Mouse (Mus musculus): Measurements from ENCODE around the gene Gm8127. TPM values are rescaled to one million over a fixed set of nuclear protein-coding genes. Genes with fewer than 3 reads are reported as not detected.
"Not testable (repeated sequence)": the region's sequence is repeated elsewhere in the genome, so short reads cannot be mapped to it uniquely, and the experiment has no call there.

Gene Gm8127
- polyA plus RNA-seq, 1 experiment from 2014 or later = not detected

DNA sequence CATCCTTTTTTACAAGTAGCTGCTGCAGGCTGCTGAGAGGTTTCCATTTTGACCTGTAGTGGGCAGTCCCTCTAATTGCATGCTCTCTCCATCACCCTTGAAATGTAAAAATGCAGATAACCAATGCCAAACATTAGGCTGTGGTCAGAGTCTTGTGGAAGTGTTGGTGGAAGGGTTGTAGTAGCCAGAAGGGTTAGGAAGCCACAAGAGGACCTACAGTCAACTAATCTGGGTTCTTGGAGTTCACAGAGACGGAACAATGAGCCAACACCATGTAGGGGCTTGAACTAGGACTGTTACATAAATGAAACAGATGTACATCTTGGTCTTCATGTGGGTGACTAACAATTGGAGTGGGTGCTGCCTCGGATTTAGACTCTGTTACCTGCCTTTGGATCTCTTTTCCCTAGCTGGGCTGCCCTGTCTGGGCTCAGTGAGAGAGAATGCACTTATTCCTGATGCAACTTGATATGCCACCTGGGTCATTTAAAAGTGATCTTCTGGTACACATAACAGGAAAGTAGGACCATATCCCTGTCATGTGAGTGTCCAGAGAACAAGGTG, 25.0 kb downstream of the Gm8127 start:
- not testable (repeated sequence) for H3K4me3 ChIP-seq; H3K4me1 ChIP-seq (replicated peaks); H3K9me3 ChIP-seq (replicated peaks); ATAC-seq (ENCODE audit: insufficient number of reproducible peaks, low FRiP score); H3K27ac ChIP-seq (ENCODE audit: poor library complexity, severe bottlenecking); H3K9ac ChIP-seq; H3K36me3 ChIP-seq; H3K27me3 ChIP-seq (replicated peaks); H3K4me2 ChIP-seq
- 37% methylated on average over 2 of the region's 2 CpGs for WGBS

DNA sequence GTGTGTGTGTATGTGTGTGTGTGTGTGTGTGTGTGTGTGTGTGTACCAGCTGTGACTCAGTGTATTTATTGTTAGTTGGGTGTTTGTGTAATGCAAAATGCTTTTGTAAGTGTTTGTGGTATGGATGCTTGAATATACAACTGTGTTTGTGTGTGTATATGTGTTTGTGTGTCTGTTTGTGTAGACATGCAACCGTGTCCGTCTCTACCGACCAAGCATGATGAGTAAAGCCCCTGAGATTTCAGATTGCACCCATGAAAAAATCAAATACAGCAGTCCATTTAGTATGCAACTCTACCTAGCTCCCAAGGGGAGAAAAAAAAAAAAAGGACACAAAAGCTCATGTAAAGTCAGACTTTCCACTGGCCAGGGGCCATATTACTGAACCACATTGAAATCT, 30.2 kb downstream of the Gm8127 start:
- H3K36me3 ChIP-seq; H3K4me2 ChIP-seq; H3K4me3 ChIP-seq; H3K9me3 ChIP-seq (replicated peaks); H3K9ac ChIP-seq; H3K27me3 ChIP-seq (replicated peaks); H3K27ac ChIP-seq (ENCODE audit: poor library complexity, severe bottlenecking); H3K4me1 ChIP-seq (replicated peaks); ATAC-seq (ENCODE audit: insufficient number of reproducible peaks, low FRiP score): not testable (repeated sequence)
- 75% methylated on average over 3 of the region's 3 CpGs for WGBS

DNA sequence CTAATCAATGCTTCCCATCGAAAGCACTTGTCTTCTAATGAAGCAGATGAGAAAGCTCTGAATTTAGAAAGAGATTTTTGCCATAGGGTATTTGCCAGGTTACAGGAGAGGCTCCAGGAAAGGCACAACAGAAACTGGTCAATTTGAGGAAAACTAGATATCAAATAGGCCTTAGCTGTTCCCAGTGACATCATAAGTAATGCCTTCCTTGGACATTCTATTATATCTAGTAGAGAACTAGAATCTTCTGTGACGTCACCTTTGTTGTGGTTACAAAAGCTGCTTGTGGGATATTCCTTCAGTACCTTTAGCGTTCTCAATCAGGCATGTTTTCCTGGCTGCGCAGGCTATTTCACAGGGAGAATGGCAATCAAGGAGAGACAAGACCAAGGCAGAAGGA, 35.3 kb downstream of the Gm8127 start, which contains the start of gene Gm8126:
Gene Gm8126, plus strand, starts transcription at position 301 of the 400 bp plus-strand sequence.
- H3K36me3 ChIP-seq; H3K4me3 ChIP-seq; H3K9ac ChIP-seq; ATAC-seq (ENCODE audit: insufficient number of reproducible peaks, low FRiP score); H3K4me2 ChIP-seq; H3K4me1 ChIP-seq (replicated peaks); H3K9me3 ChIP-seq (replicated peaks); H3K27me3 ChIP-seq (replicated peaks); H3K27ac ChIP-seq (ENCODE audit: poor library complexity, severe bottlenecking): not testable (repeated sequence)
- WGBS = 87% methylated on average over 3 of the region's 4 CpGs

DNA sequence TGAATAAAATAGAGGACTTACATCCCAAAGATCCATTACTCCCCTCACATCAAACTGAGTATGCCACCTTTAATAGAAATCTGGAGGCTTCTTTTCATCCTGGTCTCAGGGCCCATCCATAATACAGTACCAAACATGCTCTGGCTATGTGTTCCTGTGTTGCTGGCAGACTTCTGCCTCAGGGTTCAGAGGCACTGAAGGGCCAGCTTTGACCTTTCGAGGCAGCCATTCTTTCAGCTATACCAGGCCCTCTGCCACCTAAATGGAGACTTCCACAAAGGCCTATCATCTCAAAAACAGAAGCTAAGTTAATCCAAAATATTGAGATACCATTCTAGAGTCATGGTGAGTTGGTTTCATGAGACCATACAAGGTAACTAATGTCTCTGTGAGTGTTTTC, 37.1 kb downstream of the Gm8127 start:
- not testable (repeated sequence) for H3K4me3 ChIP-seq

DNA sequence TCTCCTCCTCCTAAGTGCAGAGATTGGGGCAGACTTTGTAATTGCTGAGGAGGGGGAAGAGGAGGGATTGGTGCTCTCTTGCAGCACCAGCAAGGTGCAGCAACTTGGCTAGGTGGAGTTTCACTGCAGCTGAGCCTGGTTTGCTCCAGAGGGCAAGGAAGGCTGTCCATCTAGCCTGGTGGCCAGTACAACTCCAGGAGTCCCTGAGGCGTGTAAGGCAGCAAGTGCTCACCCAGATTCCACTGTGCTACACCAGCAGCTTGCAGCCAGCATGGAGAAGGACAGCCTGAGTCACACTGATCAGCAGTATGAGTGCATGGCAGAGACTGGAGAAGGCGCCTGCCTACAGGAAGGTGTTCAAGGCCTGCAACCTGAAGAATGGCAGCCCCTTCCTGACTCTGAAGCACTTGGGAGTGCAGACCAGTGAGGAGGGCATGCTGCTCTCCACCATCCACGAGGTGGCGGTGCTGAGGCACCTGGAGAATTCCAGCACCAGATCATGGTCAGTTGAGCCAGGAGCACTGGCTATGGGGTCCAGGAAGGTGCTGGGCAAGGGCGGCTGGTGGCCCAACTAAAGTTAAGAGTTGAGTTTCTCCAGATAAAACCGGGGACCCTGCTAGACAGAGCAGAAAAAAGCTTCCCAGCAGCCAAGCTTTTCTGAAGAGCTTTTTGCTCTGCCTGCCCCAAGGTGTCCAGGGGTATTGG, 42.9 kb downstream of the Gm8127 start:
- H3K9ac ChIP-seq; H3K4me1 ChIP-seq (replicated peaks); H3K27me3 ChIP-seq (replicated peaks); H3K9me3 ChIP-seq (replicated peaks); H3K36me3 ChIP-seq; ATAC-seq (ENCODE audit: insufficient number of reproducible peaks, low FRiP score); H3K4me2 ChIP-seq; H3K4me3 ChIP-seq; H3K27ac ChIP-seq (ENCODE audit: poor library complexity, severe bottlenecking): not testable (repeated sequence)
- 26% methylated on average over 5 of the region's 6 CpGs for WGBS

More for the DNA sequence above, 37.1 kb downstream of the Gm8127 start:
- H3K27ac ChIP-seq (ENCODE audit: poor library complexity, severe bottlenecking); H3K9ac ChIP-seq; H3K4me1 ChIP-seq (replicated peaks); H3K36me3 ChIP-seq; ATAC-seq (ENCODE audit: insufficient number of reproducible peaks, low FRiP score); H3K9me3 ChIP-seq (replicated peaks); H3K4me2 ChIP-seq; H3K27me3 ChIP-seq (replicated peaks): not testable (repeated sequence)
- WGBS = 70% methylated on average over 1 of the region's 1 CpGs

DNA sequence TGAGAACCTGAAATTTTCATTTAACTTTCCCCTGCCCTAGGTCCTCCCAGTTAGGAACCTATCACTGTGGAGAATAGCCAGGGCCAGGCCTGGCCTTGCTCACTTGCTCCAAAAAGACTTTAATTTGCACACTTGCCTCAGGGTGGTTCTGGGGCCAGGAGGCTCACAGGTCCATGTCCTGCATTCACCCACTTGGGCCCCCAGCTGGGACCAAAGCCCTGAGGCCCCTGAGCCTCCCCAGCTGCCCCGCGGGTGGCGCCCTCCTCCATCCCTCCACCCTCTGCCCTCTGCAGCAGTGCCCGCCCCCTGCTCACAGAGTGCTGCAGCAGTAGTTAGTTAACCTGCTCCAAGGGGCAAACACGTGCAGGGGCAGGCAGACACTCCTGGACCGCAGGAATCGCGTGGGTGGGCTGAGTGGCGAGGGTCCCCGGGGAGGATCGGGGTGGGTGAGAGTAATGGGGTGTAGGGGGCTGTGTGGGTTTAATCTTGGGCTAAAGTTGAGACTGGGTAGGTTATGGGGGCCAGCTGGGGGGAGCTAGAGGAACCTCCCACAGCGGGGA, 43.9 kb downstream of the Gm8127 start:
- H3K4me1 ChIP-seq (replicated peaks); ATAC-seq (ENCODE audit: insufficient number of reproducible peaks, low FRiP score); H3K4me3 ChIP-seq; H3K4me2 ChIP-seq; H3K27me3 ChIP-seq (replicated peaks); H3K9ac ChIP-seq; H3K27ac ChIP-seq (ENCODE audit: poor library complexity, severe bottlenecking); H3K36me3 ChIP-seq; H3K9me3 ChIP-seq (replicated peaks): not testable (repeated sequence)
- WGBS = 17% methylated on average over 10 of the region's 12 CpGs

Other genes with a start within 250 kb of the Gm8127 start
- gene Gm8094, start 217.2 kb downstream of the Gm8127 start, polyA plus RNA-seq (2016; fragmentation: Nextera tagmentation; extraction: Ambion mirVana) = not detected in 2 replicates
- gene Gm8104, start 193.2 kb downstream of the Gm8127 start, polyA plus RNA-seq (2016; fragmentation: Nextera tagmentation; extraction: Ambion mirVana) = not detected in 2 replicates
- gene Gm7233, start 114.0 kb downstream of the Gm8127 start, polyA plus RNA-seq (2016; fragmentation: Nextera tagmentation; extraction: Ambion mirVana) = 0.09 TPM in 1 of 2 replicates, not detected in the other
- gene Gm8122, start 58.5 kb downstream of the Gm8127 start, polyA plus RNA-seq (2016; fragmentation: Nextera tagmentation; extraction: Ambion mirVana) = not detected in 2 replicates
- not detected in 2 replicates for gene Gm8126, start 35.2 kb downstream of the Gm8127 start, polyA plus RNA-seq (2016; fragmentation: Nextera tagmentation; extraction: Ambion mirVana)
- not detected in 2 replicates for gene Gm9732, start 18.8 kb downstream of the Gm8127 start, polyA plus RNA-seq (2016; fragmentation: Nextera tagmentation; extraction: Ambion mirVana)
- gene 1700001F09Rik, start 54.0 kb upstream of the Gm8127 start, polyA plus RNA-seq (2016; fragmentation: Nextera tagmentation; extraction: Ambion mirVana) = not detected in 2 replicates
- not detected in 2 replicates for gene Gm8138, start 122.5 kb upstream of the Gm8127 start, polyA plus RNA-seq (2016; fragmentation: Nextera tagmentation; extraction: Ambion mirVana)
- not detected in 2 replicates for gene Gm5799, start 249.7 kb upstream of the Gm8127 start, polyA plus RNA-seq (2016; fragmentation: Nextera tagmentation; extraction: Ambion mirVana)